Mouse (Mus musculus) kidney, postnatal 0 days (tissue): Measurements from ENCODE around the gene Pdhb. TPM values are rescaled to one million over a fixed set of nuclear protein-coding genes. Genes with fewer than 3 reads are reported as not detected.
"Not testable (repeated sequence)": the region's sequence is repeated elsewhere in the genome, so short reads cannot be mapped to it uniquely, and the experiment has no call there.

Source experiments
- ATAC-seq: fragments of 200-750 bp; cut with Nextera tagmentation; replicated peaks from 2 replicates; pipeline ENCODE4 v1.8.0; 2017; ENCODE audit warnings: low read depth, moderate number of reproducible peaks, moderate TSS enrichment, moderate library complexity; ENCODE audit not compliant: low FRiP score
- DNase-seq: peaks from one replicate; pipeline ENCODE4 v3.0.0-alpha.2; 2016; ENCODE audit warnings: low spot score
- H3K27ac ChIP-seq: fragments of 300-500 bp; sonication (generic); 2 replicates; pipeline ENCODE4 v1.5.1; 2014; ENCODE audit warnings: mild to moderate bottlenecking
- H3K27me3 ChIP-seq: fragments of 300-500 bp; sonication (generic); 2 replicates; pipeline ENCODE4 v1.6.1; 2014; ENCODE audit warnings: low read length, mixed read lengths; ENCODE audit not compliant: insufficient read depth
- H3K36me3 ChIP-seq: fragments of 300-500 bp; sonication (generic); 2 replicates; pipeline ENCODE4 v1.6.1; 2014; ENCODE audit warnings: low read length, mixed read lengths; ENCODE audit not compliant: insufficient read depth
- H3K4me1 ChIP-seq: fragments of 300-500 bp; sonication (generic); replicated peaks from 2 replicates; pipeline ENCODE4 v1.6.1; 2014; ENCODE audit warnings: antibody characterized with exemption, low read length, mixed read lengths; ENCODE audit not compliant: insufficient read depth
- H3K4me2 ChIP-seq: fragments of 300-500 bp; sonication (generic); 2 replicates; pipeline ENCODE4 v1.6.1; 2014; ENCODE audit warnings: mild to moderate bottlenecking, low read length, moderate library complexity, mixed read lengths
- H3K4me3 ChIP-seq: fragments of 300-500 bp; sonication (generic); replicated peaks from 2 replicates; pipeline ENCODE4 v1.5.1; 2014; ENCODE audit warnings: low read depth, low read length
- H3K9ac ChIP-seq: fragments of 300-500 bp; sonication (generic); 2 replicates; pipeline ENCODE4 v1.6.1; 2014; ENCODE audit warnings: low read depth, low read length
- H3K9me3 ChIP-seq: fragments of 300-500 bp; sonication (generic); replicated peaks from 2 replicates; pipeline ENCODE4 v1.6.1; 2016; ENCODE audit warnings: low read length, inconsistent platforms, mixed read lengths
- CTCF ChIP-seq: IDR thresholded peaks from 2 replicates; pipeline ENCODE4 v1.5.1; 2016; ENCODE audit warnings: antibody characterized with exemption, low read depth, mild to moderate bottlenecking, moderate library complexity
- WGBS: fragments of 180-500 bp; shearing (Covaris S2); extraction: QIAGEN DNeasy Blood & Tissue Kit; methylation state at CpG from one replicate; pipeline ENCODE4 v1.1.7; 2014; 5-methylcytosine and 5-hydroxymethylcytosine counted together
- polyA plus RNA-seq: library from polyadenylated mRNA; unstranded; fragments of >200 nt; fragmentation: Nextera tagmentation; extraction: Ambion mirVana; gene quantifications from 2 replicates; pipeline ENCODE4 v1.2.1, GENCODE M21; 2015

Gene Pdhb
- polyA plus RNA-seq, 1 experiment from 2014 or later = 318 TPM

DNA sequence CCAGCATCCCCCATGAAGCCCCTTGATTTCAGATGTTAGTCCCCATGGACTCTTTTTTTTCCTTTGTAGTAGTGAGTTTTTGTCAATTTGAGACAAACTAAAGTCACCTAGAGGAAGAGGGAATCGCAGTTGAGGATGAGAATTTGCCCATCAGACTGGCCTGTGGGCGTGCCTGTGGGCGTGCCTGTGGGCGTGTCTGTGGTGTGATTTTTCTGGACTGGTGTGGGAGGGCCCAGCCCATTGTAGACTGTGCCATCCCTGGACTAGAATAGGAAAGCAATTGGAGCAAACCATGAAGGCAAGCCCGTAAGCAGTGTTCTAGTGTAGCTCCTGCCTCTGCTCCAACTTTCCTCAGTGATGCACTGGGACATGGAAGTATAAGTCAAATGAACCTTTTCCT, 3.4 kb upstream of the Pdhb start:
- H3K9me3 ChIP-seq = no peaks in the 10 kb centered on the region
- no peak for TF ChIP-seq CTCF
- no peak overlapping the region for H3K9ac ChIP-seq
- ATAC-seq = no peak
- H3K36me3 ChIP-seq = no peaks in the 10 kb centered on the region
- no peak overlapping the region for H3K4me2 ChIP-seq
- H3K27ac ChIP-seq = no peak overlapping the region
- no peak overlapping the region for H3K4me3 ChIP-seq
- no peaks in the 10 kb centered on the region for H3K27me3 ChIP-seq
- H3K4me1 ChIP-seq = 0 out of 2 replicates have a peak, but pooled peaks cover 6% of the 10 kb centered on the region
- peak; percentile 21 for DNase-seq
- 44% methylated on average over 5 of the region's 5 CpGs for WGBS

GRCm38 (mm10) chr14:8174634-8175033, 1.8 kb upstream of the Pdhb start:
- Histone ChIP-seq H3K27ac (no peak overlapping the region), H3K36me3 (0 out of 2 replicates have a peak, but pooled peaks cover 4% of the 10 kb centered on the region)
- DNase-seq = no peak

DNA sequence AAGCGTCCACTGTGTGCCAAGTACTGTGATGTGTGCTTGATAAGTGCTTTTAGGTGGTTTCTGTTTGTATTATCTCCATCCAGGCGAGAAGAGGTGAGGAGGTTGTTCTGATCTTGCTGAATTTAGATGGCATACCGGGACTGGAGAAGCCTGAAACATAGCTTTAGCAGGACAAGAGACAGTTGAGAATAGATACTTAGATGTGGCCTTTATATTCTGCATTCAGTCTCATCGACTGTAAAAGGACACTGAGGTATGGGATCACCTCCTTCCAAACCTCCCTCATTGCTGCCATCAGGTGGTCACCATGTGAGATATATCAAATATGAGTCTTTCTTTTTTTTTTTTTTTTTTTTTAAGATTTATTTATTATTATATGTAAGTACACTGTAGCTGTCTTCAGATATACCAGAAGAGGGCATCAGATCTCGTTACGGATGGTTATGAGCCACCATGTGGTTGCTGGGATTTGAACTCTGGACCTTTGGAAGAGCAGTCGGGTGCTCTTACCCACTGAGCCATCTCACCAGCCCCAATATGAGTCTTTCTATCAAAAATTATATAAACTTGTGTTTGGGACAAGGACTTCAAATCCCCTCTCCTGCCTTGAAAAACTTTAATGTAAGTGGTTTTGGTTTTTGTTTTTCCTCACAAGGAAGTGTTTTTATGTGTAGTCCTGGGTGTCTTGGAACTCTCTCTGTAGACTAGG, 871 bp upstream of the Pdhb start:
- Histone ChIP-seq H3K4me2 (peak overlapping the region; percentile 83), H3K9ac (peak overlapping the region; percentile 48), H3K36me3 (peaks cover 13% of the 10 kb centered on the region), H3K4me3 (peak overlapping the region; percentile 46), H3K27ac (peak overlapping the region; percentile 81)
- not testable (repeated sequence) for ATAC-seq, H3K27me3 ChIP-seq, H3K9me3 ChIP-seq, H3K4me1 ChIP-seq
- peak; percentile 43 for DNase-seq
- WGBS = 20% methylated on average over 5 of the region's 7 CpGs
- TF ChIP-seq CTCF = peak; percentile 50; the same call in 1 of the 2 replicates

More at GRCm38 (mm10) chr14:8174634-8175033, 1.8 kb upstream of the Pdhb start:
- no peak overlapping the region for H3K4me3 ChIP-seq
- H3K4me1 ChIP-seq = 0 out of 2 replicates have a peak, but pooled peaks cover 6% of the 10 kb centered on the region
- H3K27me3 ChIP-seq = no peaks in the 10 kb centered on the region
- WGBS = 76% methylated on average over 5 of the region's 5 CpGs
- H3K9me3 ChIP-seq = no peaks in the 10 kb centered on the region
- no peak for TF ChIP-seq CTCF
- ATAC-seq = no peak
- H3K9ac ChIP-seq = no peak overlapping the region
- H3K4me2 ChIP-seq = no peak overlapping the region

DNA sequence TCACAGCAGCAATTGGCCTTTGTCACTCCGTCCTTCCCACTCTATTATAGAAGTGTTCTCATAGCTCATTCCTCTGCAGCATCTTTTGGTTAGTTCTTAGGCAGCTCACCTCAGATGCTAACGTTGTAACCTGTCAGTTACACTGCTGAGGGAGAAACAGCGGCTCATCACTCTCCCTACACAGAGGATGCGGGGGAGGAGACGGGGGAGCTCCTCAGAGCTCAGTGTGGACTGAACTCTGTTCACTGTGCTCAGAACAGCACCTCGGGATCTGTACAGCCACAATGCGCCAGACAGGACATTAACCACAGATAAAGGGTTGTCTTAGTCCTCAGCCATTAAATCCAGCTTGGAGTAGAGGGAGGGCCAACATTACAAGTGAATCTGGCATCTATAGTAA, 8.4 kb downstream of the Pdhb start:
- Histone ChIP-seq H3K4me1 (no peaks in the 10 kb centered on the region), H3K27ac (no peak overlapping the region), H3K4me2 (no peak overlapping the region), H3K4me3 (no peak overlapping the region), H3K27me3 (no peaks in the 10 kb centered on the region), H3K36me3 (peaks cover 59% of the 10 kb centered on the region), H3K9me3 (no peaks in the 10 kb centered on the region), H3K9ac (no peak overlapping the region)
- 52% methylated on average over 7 of the region's 7 CpGs for WGBS
- DNase-seq (no peak), ATAC-seq (0 out of 2 replicates have a peak, but pooled peaks have one; percentile 43)
- TF ChIP-seq CTCF = no peak

GRCm38 (mm10) chr14:8161777-8162176, 11.0 kb downstream of the Pdhb start:
- H3K36me3 ChIP-seq = peaks cover 40% of the 10 kb centered on the region
- 88% methylated on average over 2 of the region's 2 CpGs for WGBS
- H3K4me3 ChIP-seq = no peak overlapping the region
- no peaks in the 10 kb centered on the region for H3K4me1 ChIP-seq
- H3K27ac ChIP-seq = no peak overlapping the region
- H3K9ac ChIP-seq = no peak overlapping the region
- no peaks in the 10 kb centered on the region for H3K27me3 ChIP-seq
- H3K9me3 ChIP-seq = no peaks in the 10 kb centered on the region
- ATAC-seq = no peak; the same call in 1 of the 2 replicates
- peak; percentile 52 for TF ChIP-seq CTCF
- H3K4me2 ChIP-seq = no peak overlapping the region
- no peak for DNase-seq

DNA sequence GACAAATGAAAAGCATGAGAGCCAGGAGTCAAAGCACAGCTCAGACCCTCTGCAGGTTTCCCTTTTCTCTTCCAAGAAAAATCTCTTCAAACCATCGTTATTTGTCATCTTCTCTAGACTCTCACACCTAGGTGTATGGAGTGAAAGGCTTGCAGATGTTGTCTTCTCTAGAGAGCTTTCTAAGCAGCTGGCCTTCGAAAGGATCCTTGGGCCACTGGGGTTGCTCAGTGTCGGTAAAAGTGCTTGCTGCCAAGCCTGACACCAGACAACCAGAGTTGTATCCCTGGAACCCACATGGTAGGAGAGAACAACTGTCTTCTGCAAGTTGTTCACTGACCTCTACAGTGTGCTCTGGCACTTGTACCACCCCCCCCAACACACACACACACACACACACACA, 13.7 kb downstream of the Pdhb start:
- Histone ChIP-seq H3K9ac (no peak overlapping the region), H3K36me3 (peaks cover 24% of the 10 kb centered on the region), H3K27me3 (no peaks in the 10 kb centered on the region), H3K27ac (no peak overlapping the region), H3K4me2 (no peak overlapping the region), H3K4me3 (no peak overlapping the region), H3K4me1 (no peaks in the 10 kb centered on the region), H3K9me3 (no peaks in the 10 kb centered on the region)
- TF ChIP-seq CTCF = no peak
- DNase-seq (no peak), ATAC-seq (no peak)
- WGBS = 90% methylated on average over 3 of the region's 3 CpGs

DNA sequence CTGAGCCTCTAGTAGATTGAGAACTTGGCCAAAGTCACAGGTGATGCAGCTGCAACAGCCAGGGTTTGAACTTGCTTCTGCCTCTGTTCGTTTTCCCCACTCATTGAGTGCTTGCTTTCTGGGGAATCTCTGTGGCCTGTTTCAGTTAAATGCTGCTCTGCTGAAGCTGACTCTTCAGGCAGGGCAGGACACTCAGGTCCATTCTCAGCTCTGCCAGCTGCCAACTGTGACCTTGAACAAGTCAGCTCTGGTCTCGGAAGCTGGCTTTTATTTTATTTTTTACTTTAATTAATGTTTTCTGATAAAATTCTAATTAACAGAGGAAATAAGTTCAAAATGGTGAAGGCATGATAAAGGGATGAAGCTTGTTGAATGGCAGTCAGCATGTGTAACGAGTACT, 14.1 kb downstream of the Pdhb start:
- H3K27me3 ChIP-seq = no peaks in the 10 kb centered on the region
- H3K4me2 ChIP-seq = no peak overlapping the region
- ATAC-seq = no peak
- 90% methylated on average over 3 of the region's 3 CpGs for WGBS
- no peaks in the 10 kb centered on the region for H3K9me3 ChIP-seq
- DNase-seq = no peak
- no peaks in the 10 kb centered on the region for H3K4me1 ChIP-seq
- TF ChIP-seq CTCF = no peak
- H3K4me3 ChIP-seq = no peak overlapping the region
- H3K9ac ChIP-seq = no peak overlapping the region
- H3K27ac ChIP-seq = no peak overlapping the region
- H3K36me3 ChIP-seq = peaks cover 24% of the 10 kb centered on the region
